Mouse (Mus musculus) hematopoietic multipotent progenitor cell, adult 10-12 weeks (in vitro differentiated cells): ENCODE measurements around the gene Ttc27. TPM values are rescaled to one million over a fixed set of nuclear protein-coding genes. Genes with fewer than 3 reads are reported as not detected.

Source experiments
- polyA plus RNA-seq: library from polyadenylated mRNA; stranded (reverse); fragments of >175 nt; gene quantifications from 2 replicates; pipeline ENCODE4 v1.2.3, GENCODE M21; 2012; ENCODE audit warnings: low replicate concordance

Gene Ttc27
- polyA plus RNA-seq, result 3.4 and 10.2 TPM in 2 replicates

DNA sequence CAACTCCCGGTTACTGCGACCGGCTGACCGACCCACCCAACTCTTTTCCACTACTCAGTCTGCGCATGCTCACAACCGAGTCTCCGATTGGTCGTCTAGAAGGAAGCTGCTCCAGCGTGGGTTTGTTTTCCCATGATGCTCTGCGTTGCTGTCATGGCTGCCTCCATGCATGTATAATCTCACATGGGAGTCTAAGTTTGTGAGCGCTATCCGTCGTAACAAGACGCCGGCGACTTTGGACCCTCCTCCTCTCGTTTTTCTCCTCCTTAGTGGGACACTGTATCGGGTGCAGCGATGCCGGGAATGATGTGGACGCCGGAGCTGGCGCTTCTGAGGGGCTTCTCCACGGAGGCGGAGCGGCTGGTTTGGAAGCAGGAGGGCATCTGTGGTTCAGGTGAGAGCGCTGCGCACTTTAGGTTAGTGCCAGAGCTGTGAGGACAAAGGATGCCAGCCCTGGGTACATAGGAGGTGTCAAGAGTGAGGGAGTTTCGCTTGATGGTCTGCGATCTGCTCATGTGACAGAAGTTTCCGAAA lies at the start of gene Ttc27:
Gene Ttc27 (plus strand): TSS at position 115 of the 534 bp plus-strand sequence.

Other genes starting within 250 kb of the Ttc27 start
- 26.6 and 47.0 TPM in 2 replicates for gene Yipf4, start 228.2 kb upstream of the Ttc27 start, polyA plus RNA-seq
- 46.3 and 47.2 TPM in 2 replicates for gene Birc6, start 189.4 kb upstream of the Ttc27 start, polyA plus RNA-seq